Mouse (Mus musculus): ENCODE results near the gene Npm3.

GRCm38 (mm10) chr19:45717493-45718220, 31.7 kb downstream of the Npm3 start:
- TF ChIP-seq GATA1 (IDR thresholded peaks at IDR 0.05; ENCODE audit: borderline replicate concordance, low read length), result no peak
- TF ChIP-seq FLI1 (IDR thresholded peaks at IDR 0.05; ENCODE audit: low read length), result no peak

Measured in megakaryocyte, embryonic 14.5 days (primary cell).